Mouse (Mus musculus) megakaryocyte, embryonic 14.5 days (primary cell): ENCODE measurements at regions not wholly inside any gene's neighbourhood (a gene's known extent, or its start where the extent isn't known, plus 50 kb on each side); places are given as distances from the start of the nearest gene placed in this dataset.

Source experiments
- FLI1 ChIP-seq: IDR thresholded peaks from 2 replicates; pipeline ENCODE4 v1.6.1; 2012; ENCODE audit warnings: low read length, inconsistent platforms, mixed read lengths
- GATA1 ChIP-seq: IDR thresholded peaks from 3 replicates; pipeline ENCODE4 v1.6.1; 2012; ENCODE audit warnings: mixed read lengths, low read length, inconsistent platforms, borderline replicate concordance

DNA sequence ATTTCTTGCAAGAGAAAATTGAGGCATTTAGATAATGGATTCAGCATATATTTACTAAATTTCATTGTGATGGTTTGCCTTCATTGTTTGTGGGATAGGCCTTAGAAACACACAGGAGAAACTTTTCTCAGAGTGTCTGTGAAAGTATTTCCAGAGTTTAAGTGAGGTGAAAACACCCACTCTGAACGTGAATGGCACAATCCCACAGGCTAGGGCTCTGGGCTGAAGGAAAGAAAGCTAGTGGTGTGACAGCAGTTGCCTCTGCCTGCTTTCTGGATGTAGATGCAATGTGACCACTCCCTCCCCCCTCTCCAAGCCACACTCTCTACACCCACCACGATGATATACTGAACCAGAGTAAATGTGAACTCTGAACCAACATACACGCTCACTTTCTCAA lies 672.4 kb upstream of the Tbl1xr1 start:
- TF ChIP-seq GATA1 (no peak), FLI1 (no peak)
